Mouse (Mus musculus) layer of hippocampus, postnatal 14 days (tissue): ENCODE data around the gene Eps8. TPM values are rescaled to one million over a fixed set of nuclear protein-coding genes. Genes with fewer than 3 reads are reported as not detected.

Source experiments
- DNase-seq, 2 experiments: peaks; one replicate each; pipeline ENCODE4 v3.0.0; 2021 to 2022; ENCODE audit warnings: low spot score in 2 of 2, mixed read lengths in 1 of 2
- total RNA-seq, 2 experiments: library from RNA; stranded (reverse); gene quantifications; 2 replicates each; pipeline ENCODE4 v1.2.3; 2021

The Eps8 gene
- total RNA-seq, 2 experiments from 2014 or later, result 52.1 to 59.3 TPM

- DNase-seq, result no peak
These were observed 121.9 kb downstream of the Eps8 start for GRCm38 (mm10) chr6:137532758-137533157.

- DNase-seq, result no peak
These were observed 128.9 kb downstream of the Eps8 start for GRCm38 (mm10) chr6:137525769-137526168.

GRCm38 (mm10) chr6:137520343-137520704, 134.4 kb downstream of the Eps8 start:
- no peak for DNase-seq

GRCm38 (mm10) chr6:137519529-137520342, 134.9 kb downstream of the Eps8 start:
- no peak for DNase-seq

GRCm38 (mm10) chr6:137514872-137515271, 139.8 kb downstream of the Eps8 start:
- DNase-seq, result no peak

GRCm38 (mm10) chr6:137512753-137513152, 141.9 kb downstream of the Eps8 start:
- no peak for DNase-seq

GRCm38 (mm10) chr6:137509341-137510045, 145.2 kb downstream of the Eps8 start:
- DNase-seq, result no peak

- DNase-seq, result no peak
These were observed 145.7 kb downstream of the Eps8 start for GRCm38 (mm10) chr6:137508936-137509335.

- no peak for DNase-seq
These were observed 148.1 kb downstream of the Eps8 start for GRCm38 (mm10) chr6:137506563-137506962.

GRCm38 (mm10) chr6:137505555-137506227, 149.0 kb downstream of the Eps8 start:
- DNase-seq, result no peak

- no peak for DNase-seq
These were observed 150.6 kb downstream of the Eps8 start for GRCm38 (mm10) chr6:137504052-137504451.

- DNase-seq, result no peak
These were observed 151.2 kb downstream of the Eps8 start for GRCm38 (mm10) chr6:137503462-137503861.

GRCm38 (mm10) chr6:137503009-137503408, 151.7 kb downstream of the Eps8 start:
- no peak for DNase-seq

- no peak for DNase-seq
These were observed 155.9 kb downstream of the Eps8 start for GRCm38 (mm10) chr6:137498781-137499180.

GRCm38 (mm10) chr6:137497208-137497835, 157.4 kb downstream of the Eps8 start:
- DNase-seq, result no peak

- DNase-seq, result no peak
These were observed 158.1 kb downstream of the Eps8 start for GRCm38 (mm10) chr6:137496562-137496961.

GRCm38 (mm10) chr6:137495233-137495632, 159.4 kb downstream of the Eps8 start:
- no peak for DNase-seq

GRCm38 (mm10) chr6:137494801-137495200, 159.9 kb downstream of the Eps8 start:
- no peak for DNase-seq

- no peak for DNase-seq
These were observed 160.6 kb downstream of the Eps8 start for GRCm38 (mm10) chr6:137494136-137494475.

GRCm38 (mm10) chr6:137493211-137494135, 161.2 kb downstream of the Eps8 start:
- no peak for DNase-seq

- no peak for DNase-seq
These were observed 162.1 kb downstream of the Eps8 start for GRCm38 (mm10) chr6:137492582-137492981.
